Mouse (Mus musculus): ENCODE measurements around the gene Rassf7. TPM values are rescaled to one million over a fixed set of nuclear protein-coding genes. Genes with fewer than 3 reads are reported as not detected.

Gene Rassf7
- polyA plus RNA-seq (2014; fragmentation: Nextera tagmentation; extraction: Ambion mirVana): 57.2 and 59.2 TPM in 2 replicates

DNA sequence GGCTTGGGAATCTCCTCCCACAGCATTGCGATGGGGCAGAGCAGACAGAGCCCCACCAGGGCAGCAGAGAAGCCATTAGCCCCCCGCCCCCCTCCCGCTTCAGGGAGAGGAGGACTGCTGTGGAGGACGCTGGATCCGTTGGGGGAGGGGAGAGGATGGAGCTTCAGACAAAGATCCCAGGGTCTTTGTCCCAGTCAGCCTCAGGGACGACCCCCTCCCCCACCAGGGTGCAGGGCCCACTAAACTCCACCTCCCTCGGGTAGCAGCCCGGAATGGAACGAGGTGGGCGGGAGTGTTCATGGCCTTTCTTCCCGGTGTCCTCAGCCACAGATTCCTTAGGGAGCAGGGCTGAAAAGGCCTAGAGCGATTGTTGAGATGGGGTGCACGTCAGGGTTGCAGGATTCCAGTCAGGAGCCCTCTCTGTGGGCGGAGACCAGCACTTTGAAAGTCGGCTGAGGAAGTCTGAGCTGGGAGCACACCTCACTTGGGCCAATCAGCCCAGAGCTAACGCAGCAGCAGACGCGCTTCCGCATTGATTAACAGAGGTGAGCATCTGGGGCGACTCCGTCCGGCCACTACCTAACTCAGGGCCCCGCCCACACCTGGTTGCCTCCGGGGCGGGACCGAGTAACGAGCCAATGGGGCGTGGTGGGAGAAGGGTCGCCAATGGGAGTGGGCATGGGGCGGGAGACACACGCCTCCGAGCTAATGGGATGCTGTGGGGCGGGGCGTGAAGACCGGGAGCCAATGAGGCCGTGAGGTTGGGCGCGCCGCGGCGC, at the start of gene Rassf7:
Gene Rassf7 (plus strand): TSS at position 760 of the 779 bp plus-strand sequence.
- peak within 1 kb of the TSS; percentile 90 for H3K27ac ChIP-seq (ENCODE audit: low read length)
- under 1% methylated on average over 40 of the region's 41 CpGs for WGBS
- peak within 1 kb of the TSS; percentile 85 for H3K4me2 ChIP-seq (replicated peaks; ENCODE audit: low read depth, low read length)
- peak within 1 kb of the TSS; percentile 58 for H3K9ac ChIP-seq (replicated peaks; ENCODE audit: low read depth, low read length)
- H3K9me3 ChIP-seq (ENCODE audit: control insufficient read depth, low read depth, low read length): no peaks in the 10 kb centered on the region
- H3K4me3 ChIP-seq (ENCODE audit: low read depth, low read length): peak within 1 kb of the TSS; percentile 74
- peaks cover 8% of the 10 kb centered on the region for H3K36me3 ChIP-seq (ENCODE audit: control insufficient read depth, insufficient read depth, low read length)
- peaks cover 29% of the 10 kb centered on the region for H3K4me1 ChIP-seq (ENCODE audit: control insufficient read depth, insufficient read depth, low read length)
- no peaks in the 10 kb centered on the region for H3K27me3 ChIP-seq (ENCODE audit: control insufficient read depth, insufficient read depth, low read length)
- peak; percentile 92 for ATAC-seq (ENCODE audit: insufficient number of reproducible peaks, insufficient read depth, low FRiP score, low read depth)

DNA sequence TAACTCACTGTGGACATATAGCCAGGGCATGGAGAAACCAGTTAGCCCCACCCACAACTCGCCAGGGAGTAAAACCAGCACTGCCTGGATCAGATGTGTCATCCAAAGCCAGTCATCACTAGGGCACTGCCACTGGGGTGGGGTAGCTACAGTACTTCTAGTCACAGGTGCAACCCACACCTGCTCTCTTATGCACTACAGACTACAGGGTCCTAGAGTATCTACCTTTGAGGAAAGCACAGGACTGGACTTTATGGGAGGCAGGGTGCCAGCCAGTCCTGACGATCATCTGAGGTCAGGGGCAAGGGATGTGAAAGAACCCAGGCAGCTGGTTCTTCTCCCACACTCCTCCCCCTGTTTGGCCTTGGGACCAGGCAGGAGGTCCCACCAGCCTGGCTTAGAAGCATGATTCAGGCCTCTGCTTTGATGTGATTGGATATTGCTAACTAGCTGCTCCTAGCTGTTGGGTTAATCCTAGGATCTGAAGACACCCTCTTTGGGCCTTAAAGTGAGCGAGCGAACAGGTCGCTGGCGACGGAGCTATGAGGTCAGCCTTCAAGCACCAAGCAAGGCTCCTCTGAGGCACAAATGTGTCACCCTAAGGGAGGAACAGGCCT, 47.7 kb upstream of the Rassf7 start:
- Histone ChIP-seq H3K27ac (ENCODE audit: low read length) (peak overlapping the region; percentile 61), H3K4me3 (ENCODE audit: low read depth, low read length) (peak overlapping the region; percentile 43), H3K9ac (replicated peaks; ENCODE audit: low read depth, low read length) (peak overlapping the region; percentile 57), H3K4me1 (ENCODE audit: control insufficient read depth, insufficient read depth, low read length) (peaks cover 16% of the 10 kb centered on the region), H3K36me3 (ENCODE audit: control insufficient read depth, insufficient read depth, low read length) (peaks cover 28% of the 10 kb centered on the region), H3K27me3 (ENCODE audit: control insufficient read depth, insufficient read depth, low read length) (no peaks in the 10 kb centered on the region), H3K9me3 (ENCODE audit: control insufficient read depth, low read depth, low read length) (no peaks in the 10 kb centered on the region), H3K4me2 (replicated peaks; ENCODE audit: low read depth, low read length) (peak overlapping the region; percentile 52)
- 12% methylated on average over 7 of the region's 7 CpGs for WGBS
- 0 out of 2 replicates have a peak, but pooled peaks have one; percentile 1 for ATAC-seq (ENCODE audit: insufficient number of reproducible peaks, insufficient read depth, low FRiP score, low read depth)

DNA sequence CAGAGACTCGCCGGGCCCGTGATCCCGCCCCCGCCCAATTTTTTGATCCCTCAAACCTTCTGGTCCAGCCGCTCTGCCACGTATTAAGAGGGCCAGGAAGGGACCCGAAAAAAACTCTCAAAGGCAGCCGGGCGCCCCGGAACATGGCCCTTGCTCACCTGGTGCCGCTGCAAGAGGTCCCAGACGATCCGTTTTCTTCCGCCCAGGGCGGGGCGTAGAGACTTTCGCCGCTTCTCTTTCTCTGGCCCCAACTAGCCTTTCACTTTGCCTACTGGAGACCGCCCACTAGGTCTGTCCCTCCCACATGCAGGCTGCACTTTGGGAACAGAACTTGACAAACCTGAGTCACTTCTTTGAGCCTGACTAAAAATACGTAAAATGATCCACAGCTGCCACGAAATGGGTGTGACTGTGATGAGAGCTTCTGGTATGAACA, 47.1 kb upstream of the Rassf7 start:
- Histone ChIP-seq H3K9me3 (ENCODE audit: control insufficient read depth, low read depth, low read length) (no peaks in the 10 kb centered on the region), H3K4me2 (replicated peaks; ENCODE audit: low read depth, low read length) (peak overlapping the region; percentile 52), H3K27me3 (ENCODE audit: control insufficient read depth, insufficient read depth, low read length) (no peaks in the 10 kb centered on the region), H3K27ac (ENCODE audit: low read length) (peak overlapping the region; percentile 61; the same call in 1 of the 2 replicates), H3K9ac (replicated peaks; ENCODE audit: low read depth, low read length) (peak overlapping the region; percentile 57), H3K4me3 (ENCODE audit: low read depth, low read length) (peak overlapping the region; percentile 43), H3K4me1 (ENCODE audit: control insufficient read depth, insufficient read depth, low read length) (peaks cover 20% of the 10 kb centered on the region), H3K36me3 (ENCODE audit: control insufficient read depth, insufficient read depth, low read length) (peaks cover 23% of the 10 kb centered on the region; the same call in 1 of the 2 replicates)
- peak; percentile 42; the same call in 1 of the 2 replicates for ATAC-seq (ENCODE audit: insufficient number of reproducible peaks, insufficient read depth, low FRiP score, low read depth)
- WGBS: under 1% methylated on average over 22 of the region's 22 CpGs

DNA sequence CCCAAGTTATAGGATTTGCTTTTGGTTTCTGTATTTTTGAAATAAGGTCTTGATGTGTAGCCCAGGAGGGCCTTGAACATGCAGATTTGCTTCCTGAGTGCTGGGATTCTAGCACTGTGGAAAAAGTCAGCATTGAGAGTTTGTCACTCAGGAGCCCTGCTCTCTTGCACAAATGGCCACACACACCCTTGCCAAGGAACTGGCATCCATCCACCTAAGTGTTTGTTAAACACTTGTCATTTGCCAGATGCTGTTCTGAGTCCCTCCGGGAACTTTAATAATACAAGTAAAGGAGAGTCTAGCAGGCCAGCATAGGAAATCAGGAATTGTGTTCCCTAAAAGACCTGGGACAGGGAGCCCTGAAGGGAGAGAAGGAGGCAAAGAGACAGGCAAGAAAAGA, 46.4 kb upstream of the Rassf7 start:
- Histone ChIP-seq H3K4me3 (ENCODE audit: low read depth, low read length) (no peak overlapping the region), H3K4me2 (replicated peaks; ENCODE audit: low read depth, low read length) (peak overlapping the region; percentile 52), H3K4me1 (ENCODE audit: control insufficient read depth, insufficient read depth, low read length) (peaks cover 22% of the 10 kb centered on the region), H3K36me3 (ENCODE audit: control insufficient read depth, insufficient read depth, low read length) (peaks cover 15% of the 10 kb centered on the region; the same call in 1 of the 2 replicates), H3K27me3 (ENCODE audit: control insufficient read depth, insufficient read depth, low read length) (no peaks in the 10 kb centered on the region), H3K27ac (ENCODE audit: low read length) (peak overlapping the region; percentile 61), H3K9me3 (ENCODE audit: control insufficient read depth, low read depth, low read length) (no peaks in the 10 kb centered on the region), H3K9ac (replicated peaks; ENCODE audit: low read depth, low read length) (peak overlapping the region; percentile 6; the same call in 1 of the 2 replicates)
- ATAC-seq (ENCODE audit: insufficient number of reproducible peaks, insufficient read depth, low FRiP score, low read depth): no peak
- 38% methylated on average over 1 of the region's 1 CpGs for WGBS

DNA sequence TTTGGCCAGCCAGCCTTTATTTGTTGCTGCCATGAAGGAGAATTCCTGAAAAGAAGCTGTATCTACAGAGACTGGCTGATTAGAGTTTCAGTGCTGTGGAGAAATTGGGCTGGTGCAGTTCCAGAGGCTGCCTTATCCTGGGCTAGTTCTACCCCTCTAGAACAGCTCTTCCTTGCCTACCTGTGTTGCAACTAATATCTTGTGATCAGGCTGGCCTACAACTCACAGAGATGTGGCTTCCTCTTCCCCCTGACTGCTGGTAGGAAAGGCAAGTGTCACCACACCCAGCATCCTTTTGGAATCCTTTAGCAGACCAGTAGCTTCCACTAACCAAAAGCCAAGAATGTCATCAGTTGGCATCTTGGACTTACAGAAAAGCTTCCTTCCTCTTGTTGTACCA, 45.8 kb upstream of the Rassf7 start:
- Histone ChIP-seq H3K9ac (replicated peaks; ENCODE audit: low read depth, low read length) (no peak overlapping the region), H3K36me3 (ENCODE audit: control insufficient read depth, insufficient read depth, low read length) (peaks cover 10% of the 10 kb centered on the region; the same call in 1 of the 2 replicates), H3K4me1 (ENCODE audit: control insufficient read depth, insufficient read depth, low read length) (peaks cover 22% of the 10 kb centered on the region), H3K4me2 (replicated peaks; ENCODE audit: low read depth, low read length) (no peak overlapping the region), H3K9me3 (ENCODE audit: control insufficient read depth, low read depth, low read length) (no peaks in the 10 kb centered on the region), H3K27ac (ENCODE audit: low read length) (no peak overlapping the region), H3K4me3 (ENCODE audit: low read depth, low read length) (no peak overlapping the region), H3K27me3 (ENCODE audit: control insufficient read depth, insufficient read depth, low read length) (no peaks in the 10 kb centered on the region)
- ATAC-seq (ENCODE audit: insufficient number of reproducible peaks, insufficient read depth, low FRiP score, low read depth): no peak

DNA sequence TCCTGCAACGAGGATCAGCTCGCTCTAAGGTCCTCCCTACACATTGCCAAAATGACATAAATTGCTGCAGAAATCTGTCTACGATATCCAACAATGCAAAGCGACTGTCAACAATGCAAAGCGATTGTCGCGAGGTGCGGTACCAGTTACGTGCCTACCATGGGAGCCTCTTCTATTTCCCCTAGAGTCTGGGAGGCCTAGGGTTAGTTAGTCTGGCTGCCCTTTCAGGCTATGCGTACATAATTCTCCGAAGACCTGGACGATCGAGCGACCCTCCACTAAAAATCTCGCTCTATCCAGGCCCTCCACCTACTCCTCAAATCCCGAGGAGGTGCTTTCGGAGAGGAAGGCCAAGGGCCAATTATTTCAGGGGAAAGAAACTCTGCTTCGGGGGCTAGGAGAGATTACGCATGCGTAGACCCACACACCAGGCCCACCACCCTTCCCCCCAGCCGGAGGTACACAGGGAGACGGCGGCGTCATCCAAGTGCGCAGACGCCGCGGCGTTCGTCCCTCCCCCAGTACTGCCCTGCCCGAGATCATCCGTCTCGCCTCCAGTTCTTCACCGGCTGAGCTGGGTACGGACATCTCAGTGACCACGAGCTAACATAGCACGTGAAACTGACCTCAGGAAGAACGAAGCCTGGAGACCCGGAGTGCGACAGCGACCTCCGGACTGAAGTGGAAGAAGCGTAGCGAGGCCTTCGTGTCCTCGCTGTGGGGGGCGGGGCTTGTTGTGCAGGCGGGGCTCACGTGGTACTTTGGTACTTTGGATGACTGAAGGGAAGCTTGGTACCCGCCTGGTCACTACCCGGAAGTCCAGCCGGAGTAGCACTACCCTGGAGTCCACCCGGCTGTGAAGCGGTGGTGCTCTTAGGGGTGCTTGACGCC, 43.3 kb upstream of the Rassf7 start, which contains the start of gene Rnh1:
Gene Rnh1 (minus strand): TSS at position 742 of the 891 bp plus-strand sequence.
- WGBS: 3% methylated on average over 55 of the region's 55 CpGs
- peak within 1 kb of the TSS; percentile 90 for H3K27ac ChIP-seq (ENCODE audit: low read length)

DNA sequence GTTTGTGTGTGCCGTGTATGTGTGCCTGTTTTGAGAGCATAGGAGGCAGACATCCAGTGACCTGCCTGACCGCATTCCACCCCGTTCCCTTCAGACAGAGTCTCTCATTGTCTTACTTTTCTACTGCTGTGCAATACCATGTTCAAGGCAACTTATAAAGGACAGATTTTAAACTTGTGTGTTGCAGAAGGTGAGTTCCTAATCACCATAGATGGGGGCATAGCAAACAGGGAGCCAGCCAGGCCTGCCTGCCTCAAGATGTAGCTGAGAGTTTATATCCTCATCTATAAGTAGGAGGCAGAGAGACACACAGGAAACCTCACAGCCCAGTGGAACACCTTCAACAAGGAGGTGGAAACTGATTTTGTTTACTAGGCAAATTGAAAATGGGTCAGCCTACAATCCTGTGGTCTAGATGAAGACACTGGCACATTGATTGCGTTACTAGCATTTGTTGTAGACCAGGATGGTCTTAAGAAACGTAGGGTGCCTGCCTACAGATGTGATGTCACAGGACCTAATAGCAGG, 42.3 kb upstream of the Rassf7 start:
- Histone ChIP-seq H3K4me1 (ENCODE audit: control insufficient read depth, insufficient read depth, low read length) (peaks cover 17% of the 10 kb centered on the region), H3K9me3 (ENCODE audit: control insufficient read depth, low read depth, low read length) (no peaks in the 10 kb centered on the region), H3K27me3 (ENCODE audit: control insufficient read depth, insufficient read depth, low read length) (no peaks in the 10 kb centered on the region), H3K36me3 (ENCODE audit: control insufficient read depth, insufficient read depth, low read length) (no peaks in the 10 kb centered on the region), H3K9ac (replicated peaks; ENCODE audit: low read depth, low read length) (peak overlapping the region; percentile 61; the same call in 1 of the 2 replicates), H3K27ac (ENCODE audit: low read length) (peak overlapping the region; percentile 90), H3K4me2 (replicated peaks; ENCODE audit: low read depth, low read length) (peak overlapping the region; percentile 72), H3K4me3 (ENCODE audit: low read depth, low read length) (peak overlapping the region; percentile 54)
- WGBS: 72% methylated on average over 5 of the region's 5 CpGs
- no peak for ATAC-seq (ENCODE audit: insufficient number of reproducible peaks, insufficient read depth, low FRiP score, low read depth)

More for the DNA sequence above, 43.3 kb upstream of the Rassf7 start, which contains the start of gene Rnh1:
- Histone ChIP-seq H3K27me3 (ENCODE audit: control insufficient read depth, insufficient read depth, low read length) (no peaks in the 10 kb centered on the region), H3K9ac (replicated peaks; ENCODE audit: low read depth, low read length) (peak within 1 kb of the TSS; percentile 61), H3K4me2 (replicated peaks; ENCODE audit: low read depth, low read length) (peak within 1 kb of the TSS; percentile 72), H3K4me1 (ENCODE audit: control insufficient read depth, insufficient read depth, low read length) (peaks cover 22% of the 10 kb centered on the region), H3K36me3 (ENCODE audit: control insufficient read depth, insufficient read depth, low read length) (no peaks in the 10 kb centered on the region), H3K9me3 (ENCODE audit: control insufficient read depth, low read depth, low read length) (no peaks in the 10 kb centered on the region), H3K4me3 (ENCODE audit: low read depth, low read length) (peak within 1 kb of the TSS; percentile 54)
- ATAC-seq (ENCODE audit: insufficient number of reproducible peaks, insufficient read depth, low FRiP score, low read depth): peak; percentile 92
